Comparison of ENCODE assay signal across 8 mouse cellular contexts in genomic region chr16:45352875-45353274, GRCm38 (mm10). TPM values are rescaled to one million over a fixed set of nuclear protein-coding genes. Genes with fewer than 3 reads are reported as not detected.
DNase-seq lines count a peak whose midpoint lies in the region; ATAC-seq lines count a peak whose summit lies in the region.

No protein-coding gene starts in this region.

- H3K4me2 ChIP-seq in forebrain, embryonic 15.5 days (replicated peaks) = no peak overlapping the region
- no peak overlapping the region for H3K4me2 ChIP-seq in liver, embryonic 13.5 days

- H3K27me3 ChIP-seq in forebrain, embryonic 15.5 days = no peaks in the 10 kb centered on the region
- no peaks in the 10 kb centered on the region for H3K27me3 ChIP-seq in liver, embryonic 13.5 days

- no peak overlapping the region for H3K9ac ChIP-seq in forebrain, embryonic 15.5 days (replicated peaks)
- H3K9ac ChIP-seq in liver, embryonic 13.5 days = no peak overlapping the region

- peak; percentile 53 for DNase-seq in testis, postnatal 10 days (ENCODE audit: low spot score)
- DNase-seq in testis, postnatal 14 days (ENCODE audit: low spot score) = no peak
- no peak for DNase-seq in liver, embryonic 13.5 days
- DNase-seq in skeletal muscle tissue, adult 2 months (ENCODE audit: low read depth, low spot score) = peak; percentile 64
- DNase-seq in spleen, adult 18-20 months = no peak
- DNase-seq in gastrocnemius, postnatal 25 days = no peak
- DNase-seq in heart, postnatal 36 days = no peak

- H3K27ac ChIP-seq in forebrain, embryonic 15.5 days (replicated peaks) = no peak overlapping the region
- no peak overlapping the region for H3K27ac ChIP-seq in liver, embryonic 13.5 days

- no peaks in the 10 kb centered on the region for H3K36me3 ChIP-seq in forebrain, embryonic 15.5 days
- H3K36me3 ChIP-seq in liver, embryonic 13.5 days = no peaks in the 10 kb centered on the region

- H3K4me3 ChIP-seq in forebrain, embryonic 15.5 days = no peak overlapping the region
- no peak overlapping the region for H3K4me3 ChIP-seq in liver, embryonic 13.5 days (replicated peaks)

- intact Hi-C loops in heart, postnatal 36 days (cut with DNase I) = no loop called here

- no peaks in the 10 kb centered on the region for H3K4me1 ChIP-seq in forebrain, embryonic 15.5 days
- H3K4me1 ChIP-seq in liver, embryonic 13.5 days (replicated peaks) = no peaks in the 10 kb centered on the region

- peak; percentile 77; the same call in 1 of the 2 replicates for ATAC-seq in forebrain, embryonic 15.5 days (replicated peaks)
- peak; percentile 48; the same call in 1 of the 2 replicates for ATAC-seq in liver, embryonic 13.5 days (ENCODE audit: low read depth)

- H3K9me3 ChIP-seq in forebrain, embryonic 15.5 days = no peaks in the 10 kb centered on the region
- H3K9me3 ChIP-seq in liver, embryonic 13.5 days (replicated peaks) = no peaks in the 10 kb centered on the region

RNA-seq across cellular contexts. Expression of gene Cd200, which starts 56.0 kb away (rescaled TPM):
- polyA plus RNA-seq in forebrain, embryonic 15.5 days (2015; fragmentation: Nextera tagmentation; extraction: Ambion mirVana) = 198 and 214 TPM in 2 replicates
- polyA plus RNA-seq in liver, embryonic 13.5 days (2015; fragmentation: Nextera tagmentation; extraction: Ambion mirVana) = 0.84 and 1.4 TPM in 2 replicates
- 10 to 100 TPM; 19.6 to 20.7 TPM for total RNA-seq in gastrocnemius, postnatal 25 days (2021)
- 10 to 100 TPM; 66.9 to 69.8 TPM for total RNA-seq in heart, postnatal 36 days (2021)

Comparison
In these comparisons a context has a peak if more than half of its experiments do, and no peak if none do; other contexts are left out.
1. DNase-seq: peak in testis, postnatal 10 days (single experiment) and skeletal muscle tissue, adult 2 months (single experiment); none in testis, postnatal 14 days (single experiment), liver, embryonic 13.5 days (single experiment), spleen, adult 18-20 months (0 of 2), gastrocnemius, postnatal 25 days (single experiment) and heart, postnatal 36 days (0 of 2).